Mouse (Mus musculus): ENCODE results near the gene Ctsr. TPM values are rescaled to one million over a fixed set of nuclear protein-coding genes. Genes with fewer than 3 reads are reported as not detected.
"Not testable (repeated sequence)": the region's sequence is repeated elsewhere in the genome, so short reads cannot be mapped to it uniquely, and the experiment has no call there.

Ctsr gene
- polyA plus RNA-seq (2012; rRNA removed), result not detected in 2 replicates

- DNase-seq, result no peak
- Histone ChIP-seq H3K4me3 (replicated peaks; ENCODE audit: extremely low read depth, low read depth, low read length) (no peak within 1 kb of the TSS), H3K4me1 (ENCODE audit: control insufficient read depth, insufficient read depth, low read length) (no peaks in the 10 kb centered on the region)
- TF ChIP-seq POLR2A (IDR thresholded peaks at IDR 0.05; ENCODE audit: borderline replicate concordance, extremely low read depth, low read depth, low read length), result no peak
- no peak for TF ChIP-seq CTCF (IDR thresholded peaks at IDR 0.05; ENCODE audit: insufficient read depth, low read length)
- WGBS, result 63% methylated on average over 1 of the region's 1 CpGs
Observed at GRCm38 (mm10) chr13:61164156-61164555, at the start of gene Ctsr. Ctsr (minus strand) TSS chr13:61164256.

GRCm38 (mm10) chr13:61203310-61203709 is 39.3 kb upstream of the Ctsr start, which contains the start of gene Cts6:
Cts6 (minus strand) TSS chr13:61203410.
- no peak for DNase-seq
- 84% methylated on average over 3 of the region's 3 CpGs for WGBS
- TF ChIP-seq POLR2A (IDR thresholded peaks at IDR 0.05; ENCODE audit: borderline replicate concordance, extremely low read depth, low read depth, low read length) (no peak), CTCF (IDR thresholded peaks at IDR 0.05; ENCODE audit: insufficient read depth, low read length) (no peak)
- Histone ChIP-seq H3K4me1 (ENCODE audit: control insufficient read depth, insufficient read depth, low read length) (no peaks in the 10 kb centered on the region), H3K4me3 (replicated peaks; ENCODE audit: extremely low read depth, low read depth, low read length) (no peak within 1 kb of the TSS)

GRCm38 (mm10) chr13:61185151-61185933 is 21.3 kb upstream of the Ctsr start:
- DNase-seq; H3K4me3 ChIP-seq (replicated peaks; ENCODE audit: extremely low read depth, low read depth, low read length); H3K4me1 ChIP-seq (ENCODE audit: control insufficient read depth, insufficient read depth, low read length): not testable (repeated sequence)
- 71% methylated on average over 5 of the region's 5 CpGs for WGBS

- TF ChIP-seq CTCF (IDR thresholded peaks at IDR 0.05; ENCODE audit: insufficient read depth, low read length) (no peak), POLR2A (IDR thresholded peaks at IDR 0.05; ENCODE audit: borderline replicate concordance, extremely low read depth, low read depth, low read length) (no peak)
- 81% methylated on average over 4 of the region's 4 CpGs for WGBS
- no peak for DNase-seq
- H3K4me1 ChIP-seq (ENCODE audit: control insufficient read depth, insufficient read depth, low read length), result no peaks in the 10 kb centered on the region
- H3K4me3 ChIP-seq (replicated peaks; ENCODE audit: extremely low read depth, low read depth, low read length), result no peak overlapping the region
Observed at GRCm38 (mm10) chr13:61164622-61165021, 566 bp upstream of the Ctsr start.

Other genes starting within 250 kb of the Ctsr start
- gene Gm49393, start 228.7 kb downstream of the Ctsr start, polyA plus RNA-seq (2012; rRNA removed), result not detected in 2 replicates
- gene Gm49391, start 227.7 kb downstream of the Ctsr start, polyA plus RNA-seq (2012; rRNA removed), result 4.5 and 4.8 TPM in 2 replicates
- gene Ctla2a, start 227.6 kb downstream of the Ctsr start, polyA plus RNA-seq (2012; rRNA removed), result 49.0 and 60.9 TPM in 2 replicates
- gene Tpbpa, start 222.3 kb downstream of the Ctsr start, polyA plus RNA-seq (2012; rRNA removed), result not detected in 2 replicates
- not detected in 2 replicates for gene Ctsj, start 158.3 kb downstream of the Ctsr start, polyA plus RNA-seq (2012; rRNA removed)
- not detected in 2 replicates for gene Ctsq, start 123.6 kb downstream of the Ctsr start, polyA plus RNA-seq (2012; rRNA removed)
- gene Cts6, start 39.2 kb upstream of the Ctsr start, polyA plus RNA-seq (2012; rRNA removed), result not detected in 2 replicates
- gene Cts8, start 91.1 kb upstream of the Ctsr start, polyA plus RNA-seq (2012; rRNA removed), result not detected in 2 replicates
- gene Gm49398, start 124.6 kb upstream of the Ctsr start, polyA plus RNA-seq (2012; rRNA removed), result not detected in 2 replicates
- gene Cts7, start 193.9 kb upstream of the Ctsr start, polyA plus RNA-seq (2012; rRNA removed), result not detected in 2 replicates

All from lung, adult 2 months (tissue).